Mouse (Mus musculus) bone marrow macrophage, adult 2 months (primary cell): ENCODE data around the gene Olfr1052.
"Not testable (repeated sequence)": the region's sequence is repeated elsewhere in the genome, so short reads cannot be mapped to it uniquely, and the experiment has no call there.

Experiments
- CTCF ChIP-seq: IDR thresholded peaks from 2 replicates; pipeline ENCODE4 v1.5.1; 2012; ENCODE audit warnings: low read depth, mild to moderate bottlenecking, low read length, moderate library complexity
- POLR2A ChIP-seq: IDR thresholded peaks from 2 replicates; pipeline ENCODE4 v1.6.1; 2012; ENCODE audit warnings: mild to moderate bottlenecking, low read depth, low read length, borderline replicate concordance

DNA sequence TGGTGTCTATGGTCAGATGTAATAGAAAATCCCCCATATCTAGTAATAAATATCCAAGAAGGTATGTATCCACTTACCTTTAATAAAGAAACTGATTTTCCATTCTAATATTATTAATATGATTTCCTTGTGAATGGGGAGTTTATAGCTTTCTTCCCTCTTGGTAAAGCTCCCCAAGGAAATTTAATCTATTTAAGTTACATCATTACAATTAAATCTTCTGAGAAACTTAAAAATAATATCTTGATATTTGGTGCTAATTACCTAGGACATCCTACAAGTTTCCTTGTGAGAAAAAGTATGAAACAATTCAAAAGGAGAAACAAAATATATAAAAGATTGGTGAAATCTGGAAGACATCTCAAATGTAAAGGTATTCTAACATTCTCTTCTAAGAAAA is 13.3 kb upstream of the Olfr1052 start, which contains the start of gene Olfr1051:
- TF ChIP-seq POLR2A, CTCF: not testable (repeated sequence)
